Mouse (Mus musculus) kidney, postnatal 0 days (tissue): ENCODE results near the gene Ankrd27. TPM values are rescaled to one million over a fixed set of nuclear protein-coding genes. Genes with fewer than 3 reads are reported as not detected.

Experiments
- ATAC-seq: fragments of 200-750 bp; cut with Nextera tagmentation; replicated peaks from 2 replicates; pipeline ENCODE4 v1.8.0; 2017; ENCODE audit warnings: low read depth, moderate number of reproducible peaks, moderate TSS enrichment, moderate library complexity; ENCODE audit not compliant: low FRiP score
- DNase-seq: peaks from one replicate; pipeline ENCODE4 v3.0.0-alpha.2; 2016; ENCODE audit warnings: low spot score
- H3K27ac ChIP-seq: fragments of 300-500 bp; sonication (generic); 2 replicates; pipeline ENCODE4 v1.5.1; 2014; ENCODE audit warnings: mild to moderate bottlenecking
- H3K27me3 ChIP-seq: fragments of 300-500 bp; sonication (generic); 2 replicates; pipeline ENCODE4 v1.6.1; 2014; ENCODE audit warnings: low read length, mixed read lengths; ENCODE audit not compliant: insufficient read depth
- H3K36me3 ChIP-seq: fragments of 300-500 bp; sonication (generic); 2 replicates; pipeline ENCODE4 v1.6.1; 2014; ENCODE audit warnings: low read length, mixed read lengths; ENCODE audit not compliant: insufficient read depth
- H3K4me1 ChIP-seq: fragments of 300-500 bp; sonication (generic); replicated peaks from 2 replicates; pipeline ENCODE4 v1.6.1; 2014; ENCODE audit warnings: antibody characterized with exemption, low read length, mixed read lengths; ENCODE audit not compliant: insufficient read depth
- H3K4me2 ChIP-seq: fragments of 300-500 bp; sonication (generic); 2 replicates; pipeline ENCODE4 v1.6.1; 2014; ENCODE audit warnings: mild to moderate bottlenecking, low read length, moderate library complexity, mixed read lengths
- H3K4me3 ChIP-seq: fragments of 300-500 bp; sonication (generic); replicated peaks from 2 replicates; pipeline ENCODE4 v1.5.1; 2014; ENCODE audit warnings: low read depth, low read length
- H3K9ac ChIP-seq: fragments of 300-500 bp; sonication (generic); 2 replicates; pipeline ENCODE4 v1.6.1; 2014; ENCODE audit warnings: low read depth, low read length
- H3K9me3 ChIP-seq: fragments of 300-500 bp; sonication (generic); replicated peaks from 2 replicates; pipeline ENCODE4 v1.6.1; 2016; ENCODE audit warnings: low read length, inconsistent platforms, mixed read lengths
- CTCF ChIP-seq: IDR thresholded peaks from 2 replicates; pipeline ENCODE4 v1.5.1; 2016; ENCODE audit warnings: antibody characterized with exemption, low read depth, mild to moderate bottlenecking, moderate library complexity
- WGBS: fragments of 180-500 bp; shearing (Covaris S2); extraction: QIAGEN DNeasy Blood & Tissue Kit; methylation state at CpG from one replicate; pipeline ENCODE4 v1.1.7; 2014; 5-methylcytosine and 5-hydroxymethylcytosine counted together
- polyA plus RNA-seq: library from polyadenylated mRNA; unstranded; fragments of >200 nt; fragmentation: Nextera tagmentation; extraction: Ambion mirVana; gene quantifications from 2 replicates; pipeline ENCODE4 v1.2.1, GENCODE M21; 2015

The Ankrd27 gene
- polyA plus RNA-seq, 1 experiment from 2014 or later, result 18.5 TPM

DNA sequence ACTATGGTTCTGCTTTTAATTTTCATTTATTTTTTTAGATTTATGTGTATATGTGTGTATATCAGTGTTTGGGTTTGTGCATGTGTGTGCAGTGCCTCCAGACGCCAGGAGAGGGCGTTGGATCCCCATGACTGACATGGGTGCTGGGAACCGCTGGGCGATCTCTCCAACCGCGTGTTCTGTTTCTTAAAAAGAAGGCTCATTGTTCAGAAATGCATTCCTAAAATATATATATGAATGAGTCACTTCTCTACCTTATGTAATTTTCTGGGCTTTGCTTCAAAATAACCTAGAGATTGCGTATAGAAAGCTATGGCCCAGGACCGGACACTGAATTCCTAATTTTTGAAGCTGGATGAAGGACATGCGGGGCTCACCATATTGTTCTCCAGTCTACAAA lies 13.4 kb downstream of the Ankrd27 start:
- Histone ChIP-seq H3K9me3 (no peaks in the 10 kb centered on the region), H3K4me1 (no peaks in the 10 kb centered on the region), H3K9ac (no peak overlapping the region), H3K4me2 (no peak overlapping the region), H3K4me3 (no peak overlapping the region), H3K36me3 (peaks cover 19% of the 10 kb centered on the region), H3K27me3 (no peaks in the 10 kb centered on the region), H3K27ac (no peak overlapping the region)
- no peak for ATAC-seq
- 96% methylated on average over 9 of the region's 9 CpGs for WGBS
- TF ChIP-seq CTCF, result no peak
- no peak for DNase-seq

DNA sequence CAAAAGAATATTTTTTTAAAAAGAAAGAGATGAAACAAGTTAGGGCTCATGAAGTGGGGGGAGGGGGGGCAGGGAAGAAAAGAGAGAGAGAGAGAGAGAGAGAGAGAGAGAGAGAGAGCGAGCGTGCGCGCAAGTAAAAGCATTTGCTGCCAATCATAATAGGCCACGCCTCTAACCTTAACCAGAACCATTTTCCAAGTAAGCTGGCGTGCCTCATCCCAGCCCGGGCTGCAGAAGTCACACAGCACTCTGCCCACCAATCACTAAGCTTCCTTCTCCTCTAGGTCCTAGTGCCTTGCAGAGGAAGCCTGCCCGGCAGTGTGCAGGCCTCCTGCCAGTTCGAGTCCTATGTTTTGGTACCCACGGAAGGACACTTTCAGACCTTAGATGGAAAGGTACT lies 14.0 kb downstream of the Ankrd27 start:
- Histone ChIP-seq H3K27me3 (no peaks in the 10 kb centered on the region), H3K9me3 (no peaks in the 10 kb centered on the region), H3K27ac (no peak overlapping the region), H3K9ac (no peak overlapping the region), H3K36me3 (peaks cover 19% of the 10 kb centered on the region), H3K4me3 (no peak overlapping the region), H3K4me2 (no peak overlapping the region), H3K4me1 (no peaks in the 10 kb centered on the region)
- DNase-seq (no peak), ATAC-seq (no peak)
- no peak for TF ChIP-seq CTCF
- 91% methylated on average over 10 of the region's 10 CpGs for WGBS

DNA sequence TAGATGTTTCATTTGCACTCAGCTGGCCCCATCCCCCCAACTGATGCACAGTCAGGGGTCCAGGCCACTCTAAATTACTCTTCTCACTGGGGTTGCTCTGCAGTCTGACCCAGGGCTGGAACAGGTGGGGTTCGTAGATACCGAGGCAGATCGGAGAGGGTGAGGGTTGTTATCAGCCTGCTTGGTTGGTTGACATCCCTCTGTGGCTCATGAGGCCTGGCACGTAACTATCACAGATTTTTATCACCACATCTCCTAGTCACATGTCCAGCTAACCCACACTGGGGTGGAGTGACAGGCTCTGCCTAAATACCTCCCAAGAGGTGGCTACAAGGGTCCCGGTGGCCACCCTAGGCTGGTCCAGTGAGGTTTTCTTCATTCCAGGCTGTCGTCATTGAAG lies 15.1 kb downstream of the Ankrd27 start:
- Histone ChIP-seq H3K27ac (no peak overlapping the region), H3K9ac (no peak overlapping the region), H3K27me3 (no peaks in the 10 kb centered on the region), H3K36me3 (peaks cover 18% of the 10 kb centered on the region), H3K4me1 (no peaks in the 10 kb centered on the region), H3K4me2 (no peak overlapping the region), H3K4me3 (no peak overlapping the region), H3K9me3 (no peaks in the 10 kb centered on the region)
- ATAC-seq (no peak), DNase-seq (no peak)
- 85% methylated on average over 6 of the region's 6 CpGs for WGBS
- TF ChIP-seq CTCF, result no peak

DNA sequence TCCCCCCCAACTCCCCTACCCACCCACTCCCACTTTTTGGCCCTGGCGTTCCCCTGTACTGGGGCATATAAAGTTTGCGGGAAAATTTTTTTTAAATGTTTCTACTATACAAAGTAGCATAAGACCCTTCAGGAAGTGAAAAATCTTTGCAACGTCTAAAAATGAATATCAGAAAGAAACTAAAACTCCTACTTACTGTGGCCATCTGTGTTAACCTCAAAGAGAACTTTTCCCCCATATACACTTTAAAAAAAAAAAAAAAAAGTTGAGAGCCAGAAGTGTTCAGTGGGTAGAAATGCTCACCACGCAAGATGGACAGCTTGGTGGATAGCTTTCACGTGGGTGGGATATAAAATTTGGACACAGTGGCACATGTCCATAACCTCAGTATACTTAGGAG lies 16.7 kb downstream of the Ankrd27 start:
- Histone ChIP-seq H3K36me3 (peaks cover 20% of the 10 kb centered on the region; the same call in 1 of the 2 replicates), H3K9me3 (no peaks in the 10 kb centered on the region), H3K4me3 (no peak overlapping the region), H3K4me1 (no peaks in the 10 kb centered on the region), H3K27ac (no peak overlapping the region), H3K4me2 (no peak overlapping the region), H3K27me3 (no peaks in the 10 kb centered on the region), H3K9ac (no peak overlapping the region)
- no peak for TF ChIP-seq CTCF
- no peak for ATAC-seq
- 97% methylated on average over 5 of the region's 5 CpGs for WGBS
- DNase-seq, result no peak

DNA sequence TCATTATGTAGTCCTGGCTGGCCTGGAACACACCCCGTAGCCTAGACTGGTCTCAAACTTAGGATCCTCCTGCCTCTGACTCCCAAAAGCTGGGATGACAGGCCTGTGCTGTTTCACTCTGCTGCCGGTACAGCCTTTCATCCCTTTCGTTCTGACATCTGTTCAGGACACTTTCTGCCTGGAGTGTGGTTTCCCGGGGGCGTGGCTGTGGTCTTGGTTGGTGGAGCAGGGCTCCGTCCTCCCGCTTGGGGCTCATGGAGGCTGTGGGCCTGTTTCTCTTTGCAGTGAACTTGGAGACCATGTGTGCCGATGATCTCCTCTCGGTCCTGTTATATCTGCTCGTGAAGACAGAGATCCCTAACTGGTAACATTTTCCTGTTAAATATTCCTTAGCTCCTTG lies 20.8 kb downstream of the Ankrd27 start:
- WGBS, result 70% methylated on average over 10 of the region's 10 CpGs
- H3K36me3 ChIP-seq, result peaks cover 44% of the 10 kb centered on the region
- no peak overlapping the region for H3K4me2 ChIP-seq

DNA sequence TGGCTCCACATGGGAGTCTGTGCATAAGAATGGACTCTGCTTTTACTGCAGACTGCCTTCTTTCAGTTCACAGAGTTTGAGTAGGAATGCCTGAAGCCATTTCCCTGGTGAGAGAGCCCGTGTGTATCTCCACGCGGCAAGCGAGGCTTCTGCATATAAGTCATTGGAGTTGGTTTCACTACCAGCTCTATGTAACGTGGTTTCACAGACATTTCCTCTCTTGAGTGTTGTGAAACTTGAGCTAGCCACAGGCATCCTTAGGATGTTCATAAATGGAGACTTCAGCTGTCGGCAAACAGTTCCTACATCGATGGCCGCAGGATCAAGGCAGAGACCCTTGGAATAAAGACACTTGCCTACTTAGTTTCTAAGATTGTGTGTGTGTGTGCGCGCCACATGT lies 23.2 kb downstream of the Ankrd27 start:
- no peak for ATAC-seq
- DNase-seq, result no peak
- Histone ChIP-seq H3K27ac (no peak overlapping the region), H3K36me3 (peaks cover 37% of the 10 kb centered on the region), H3K4me3 (no peak overlapping the region), H3K9me3 (no peaks in the 10 kb centered on the region), H3K4me1 (no peaks in the 10 kb centered on the region), H3K27me3 (no peaks in the 10 kb centered on the region), H3K9ac (no peak overlapping the region), H3K4me2 (no peak overlapping the region)
- TF ChIP-seq CTCF, result no peak
- 92% methylated on average over 10 of the region's 10 CpGs for WGBS

More for the DNA sequence above, 20.8 kb downstream of the Ankrd27 start:
- Histone ChIP-seq H3K4me1 (no peaks in the 10 kb centered on the region), H3K27me3 (no peaks in the 10 kb centered on the region), H3K4me3 (no peak overlapping the region), H3K9me3 (no peaks in the 10 kb centered on the region), H3K9ac (no peak overlapping the region), H3K27ac (no peak overlapping the region)
- TF ChIP-seq CTCF, result no peak
- ATAC-seq (no peak), DNase-seq (no peak)

DNA sequence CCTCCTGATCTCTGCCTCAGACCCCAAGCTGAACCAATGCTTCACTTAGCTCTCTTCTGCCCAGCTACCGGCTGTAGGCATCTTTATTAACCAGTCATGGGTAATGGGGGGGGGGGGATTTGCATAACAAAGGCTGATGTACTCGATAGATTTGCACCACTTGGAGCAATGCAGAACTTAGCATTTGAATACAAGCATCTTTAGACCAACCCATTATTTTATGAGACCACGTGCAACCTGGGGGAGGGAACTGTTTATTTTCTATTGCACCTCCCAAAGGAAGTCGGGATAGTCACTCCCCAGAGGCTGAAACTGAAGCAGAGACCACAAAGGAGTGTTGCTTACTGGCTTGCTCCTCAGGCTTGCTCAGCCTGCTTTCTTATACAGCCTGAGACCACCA lies 31.5 kb downstream of the Ankrd27 start:
- Histone ChIP-seq H3K36me3 (0 out of 2 replicates have a peak, but pooled peaks cover 38% of the 10 kb centered on the region), H3K27me3 (no peaks in the 10 kb centered on the region), H3K4me1 (no peaks in the 10 kb centered on the region), H3K4me3 (no peak overlapping the region), H3K9me3 (no peaks in the 10 kb centered on the region), H3K9ac (no peak overlapping the region), H3K4me2 (no peak overlapping the region), H3K27ac (no peak overlapping the region)
- ATAC-seq (no peak), DNase-seq (no peak)
- TF ChIP-seq CTCF, result no peak
- WGBS, result 62% methylated on average over 4 of the region's 4 CpGs
